Mouse (Mus musculus): ENCODE results near the gene Cdh20. TPM values are rescaled to one million over a fixed set of nuclear protein-coding genes. Genes with fewer than 3 reads are reported as not detected.

The Cdh20 gene
- total and polyA plus RNA-seq, 2 experiments: not detected

DNA sequence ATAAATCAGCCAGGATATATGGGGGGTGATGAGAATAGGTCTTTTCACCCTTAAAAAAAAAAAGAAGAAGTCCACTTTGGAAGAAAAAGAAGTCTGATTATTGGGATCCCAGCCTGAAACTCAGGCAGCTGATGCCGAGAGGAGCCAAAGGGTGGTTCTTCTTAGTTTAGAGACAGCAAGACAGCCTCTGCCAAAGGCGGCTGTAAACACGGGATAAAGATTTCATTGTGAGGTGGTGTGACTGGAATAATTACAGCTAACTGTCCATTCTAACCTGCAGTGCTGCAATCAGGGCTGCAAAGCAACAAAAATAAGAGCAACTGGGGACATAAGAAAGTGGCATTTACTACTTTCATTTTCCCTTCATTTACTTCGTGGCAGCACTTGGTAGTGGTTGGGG lies 3.6 kb downstream of the Cdh20 start:
- no peaks in the 10 kb centered on the region for H3K36me3 ChIP-seq (ENCODE audit: control insufficient read depth, insufficient read depth, low read length)
- no peak overlapping the region for H3K27ac ChIP-seq (replicated peaks; ENCODE audit: insufficient read depth, low read depth, low read length)
- no peak overlapping the region for H3K4me3 ChIP-seq (ENCODE audit: insufficient read depth, low read depth, low read length)
- no peak overlapping the region for H3K9ac ChIP-seq (ENCODE audit: low read depth, low read length)
- TF ChIP-seq CTCF (IDR thresholded peaks at IDR 0.05; ENCODE audit: low read depth, low read length): no peak
- no peak for TF ChIP-seq POLR2A (IDR thresholded peaks at IDR 0.05; ENCODE audit: extremely low read depth, insufficient read depth, low read length)
- H3K4me1 ChIP-seq (ENCODE audit: control insufficient read depth, insufficient read depth, low read length): no peaks in the 10 kb centered on the region
- DNase-seq (ENCODE audit: extremely low read depth, low read depth, low spot score): no peak
- H3K79me2 ChIP-seq (ENCODE audit: control insufficient read depth, insufficient read depth, low read length): no peaks in the 10 kb centered on the region
- peaks cover 9% of the 10 kb centered on the region for H3K27me3 ChIP-seq (ENCODE audit: control insufficient read depth, insufficient read depth, low read length)
- WGBS: 75% methylated on average over 4 of the region's 4 CpGs

DNA sequence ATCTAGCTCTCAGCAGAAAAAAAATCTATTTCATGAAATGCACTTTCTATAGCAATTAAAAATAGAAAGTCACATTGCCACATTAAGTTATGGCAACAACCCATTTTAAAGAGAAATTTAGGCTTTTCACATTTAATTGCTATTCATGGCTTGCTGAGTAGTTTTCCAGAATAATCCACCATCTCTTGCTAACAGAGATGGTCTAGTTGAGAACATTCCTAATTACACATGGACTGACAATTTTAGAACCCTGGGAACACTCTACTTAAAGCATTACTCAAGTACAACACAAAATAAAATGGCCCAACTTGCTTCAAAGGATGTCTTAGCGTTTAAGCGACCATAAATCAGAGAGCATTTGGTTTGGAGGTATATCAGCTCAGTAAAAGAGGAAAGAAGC lies 4.9 kb downstream of the Cdh20 start:
- no peaks in the 10 kb centered on the region for H3K79me2 ChIP-seq (ENCODE audit: control insufficient read depth, insufficient read depth, low read length)
- TF ChIP-seq CTCF (IDR thresholded peaks at IDR 0.05; ENCODE audit: low read depth, low read length) (no peak), POLR2A (IDR thresholded peaks at IDR 0.05; ENCODE audit: extremely low read depth, insufficient read depth, low read length) (no peak)
- 88% methylated on average over 2 of the region's 2 CpGs for WGBS
- no peak for DNase-seq (ENCODE audit: extremely low read depth, low read depth, low spot score)
- H3K9ac ChIP-seq (ENCODE audit: low read depth, low read length): no peak overlapping the region
- H3K27me3 ChIP-seq (ENCODE audit: control insufficient read depth, insufficient read depth, low read length): peaks cover 9% of the 10 kb centered on the region
- H3K36me3 ChIP-seq (ENCODE audit: control insufficient read depth, insufficient read depth, low read length): no peaks in the 10 kb centered on the region
- H3K27ac ChIP-seq (replicated peaks; ENCODE audit: insufficient read depth, low read depth, low read length): no peak overlapping the region
- H3K4me1 ChIP-seq (ENCODE audit: control insufficient read depth, insufficient read depth, low read length): no peaks in the 10 kb centered on the region
- H3K4me3 ChIP-seq (ENCODE audit: insufficient read depth, low read depth, low read length): no peak overlapping the region

DNA sequence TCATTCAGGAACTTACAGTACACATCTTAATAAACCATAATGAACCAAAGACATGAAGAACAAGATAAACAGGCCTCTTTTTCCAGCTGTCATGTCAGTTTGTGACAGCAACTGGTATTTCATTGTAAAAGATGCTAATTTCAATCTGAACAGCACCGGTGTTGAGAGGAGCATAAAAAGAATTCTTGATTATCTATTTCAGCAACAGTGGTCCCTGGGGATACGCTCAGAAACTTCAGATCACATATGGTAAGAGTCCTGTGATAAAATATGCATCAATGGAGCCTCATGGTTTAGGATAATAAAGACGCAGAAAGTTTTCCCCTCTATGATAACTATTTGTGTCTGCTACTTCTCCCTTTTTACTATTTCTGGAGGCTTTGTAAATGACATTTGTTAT lies 25.2 kb downstream of the Cdh20 start:
- Histone ChIP-seq H3K4me1 (ENCODE audit: control insufficient read depth, insufficient read depth, low read length) (no peaks in the 10 kb centered on the region), H3K4me3 (ENCODE audit: insufficient read depth, low read depth, low read length) (no peak overlapping the region), H3K27ac (replicated peaks; ENCODE audit: insufficient read depth, low read depth, low read length) (no peak overlapping the region), H3K27me3 (ENCODE audit: control insufficient read depth, insufficient read depth, low read length) (no peaks in the 10 kb centered on the region), H3K79me2 (ENCODE audit: control insufficient read depth, insufficient read depth, low read length) (no peaks in the 10 kb centered on the region), H3K9ac (ENCODE audit: low read depth, low read length) (no peak overlapping the region), H3K36me3 (ENCODE audit: control insufficient read depth, insufficient read depth, low read length) (no peaks in the 10 kb centered on the region)
- DNase-seq (ENCODE audit: extremely low read depth, low read depth, low spot score): no peak
- TF ChIP-seq CTCF (IDR thresholded peaks at IDR 0.05; ENCODE audit: low read depth, low read length) (no peak), POLR2A (IDR thresholded peaks at IDR 0.05; ENCODE audit: extremely low read depth, insufficient read depth, low read length) (no peak)
- 84% methylated on average over 3 of the region's 3 CpGs for whole genome bisulfite sequencing

DNA sequence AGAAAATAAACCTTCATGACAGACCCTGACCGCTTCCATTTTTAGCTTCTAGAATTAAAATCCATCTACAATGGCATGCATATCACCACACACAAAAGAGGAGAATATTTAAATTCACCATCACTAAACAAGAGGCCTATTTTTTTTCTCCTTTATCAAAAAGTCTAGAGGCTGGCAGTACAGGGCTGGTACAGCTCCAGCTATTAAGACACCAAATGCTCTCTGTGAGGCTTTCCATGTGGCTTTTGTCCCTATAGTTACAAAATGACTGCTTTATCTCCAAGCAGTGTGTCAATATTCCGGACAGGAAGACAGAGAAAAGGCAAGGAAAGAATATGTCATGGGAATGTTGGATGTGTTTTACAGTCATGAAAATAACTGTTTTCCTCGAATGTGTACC lies 27.8 kb downstream of the Cdh20 start:
- Histone ChIP-seq H3K27ac (replicated peaks; ENCODE audit: insufficient read depth, low read depth, low read length) (no peak overlapping the region), H3K4me3 (ENCODE audit: insufficient read depth, low read depth, low read length) (no peak overlapping the region), H3K4me1 (ENCODE audit: control insufficient read depth, insufficient read depth, low read length) (no peaks in the 10 kb centered on the region), H3K36me3 (ENCODE audit: control insufficient read depth, insufficient read depth, low read length) (no peaks in the 10 kb centered on the region), H3K79me2 (ENCODE audit: control insufficient read depth, insufficient read depth, low read length) (no peaks in the 10 kb centered on the region), H3K9ac (ENCODE audit: low read depth, low read length) (no peak overlapping the region), H3K27me3 (ENCODE audit: control insufficient read depth, insufficient read depth, low read length) (no peaks in the 10 kb centered on the region)
- WGBS: 60% methylated on average over 3 of the region's 3 CpGs
- no peak for DNase-seq (ENCODE audit: extremely low read depth, low read depth, low spot score)
- TF ChIP-seq CTCF (IDR thresholded peaks at IDR 0.05; ENCODE audit: low read depth, low read length) (no peak), POLR2A (IDR thresholded peaks at IDR 0.05; ENCODE audit: extremely low read depth, insufficient read depth, low read length) (no peak)

DNA sequence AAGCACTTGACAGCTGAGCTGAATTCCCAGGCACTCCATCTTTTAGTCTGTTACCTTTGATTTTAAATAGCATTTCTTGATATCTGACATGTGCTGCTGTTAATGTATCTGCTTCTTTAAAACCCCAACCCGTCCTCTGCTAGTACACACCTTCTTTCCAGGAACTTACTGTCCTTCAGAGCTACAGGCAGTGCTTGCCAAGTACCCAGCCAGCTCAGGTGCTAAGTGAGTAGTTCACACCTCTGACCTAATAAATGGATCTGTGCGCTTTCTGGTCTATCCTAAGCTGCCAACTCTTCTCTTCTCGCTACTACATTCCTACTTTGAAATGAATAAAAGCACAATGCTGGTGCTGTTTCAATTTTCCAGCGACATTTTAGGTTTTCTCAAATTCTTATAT lies 28.8 kb downstream of the Cdh20 start:
- no peak overlapping the region for H3K4me3 ChIP-seq (ENCODE audit: insufficient read depth, low read depth, low read length)
- WGBS: 56% methylated on average over 4 of the region's 4 CpGs
- TF ChIP-seq POLR2A (IDR thresholded peaks at IDR 0.05; ENCODE audit: extremely low read depth, insufficient read depth, low read length): no peak

DNA sequence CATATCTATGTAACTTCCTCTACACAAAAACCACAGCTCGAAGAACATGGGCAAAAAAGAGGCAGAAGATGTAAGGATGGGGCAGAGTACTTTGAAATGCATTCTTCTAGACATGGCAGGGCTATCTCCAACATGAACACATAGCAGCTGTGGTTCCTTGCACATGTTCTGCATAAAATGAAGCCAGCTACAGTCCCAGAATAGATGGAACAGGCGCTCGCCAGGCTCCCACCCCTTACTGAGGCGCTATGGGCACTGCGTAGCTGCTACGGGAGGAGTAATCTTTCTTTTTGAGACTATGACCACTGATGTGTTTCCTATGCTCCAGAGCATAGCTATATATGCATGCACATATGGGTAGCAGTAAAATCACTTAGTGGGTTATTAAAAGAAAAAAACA lies 36.4 kb downstream of the Cdh20 start:
- TF ChIP-seq CTCF (IDR thresholded peaks at IDR 0.05; ENCODE audit: low read depth, low read length): no peak
- TF ChIP-seq POLR2A (IDR thresholded peaks at IDR 0.05; ENCODE audit: extremely low read depth, insufficient read depth, low read length): no peak
- DNase-seq (ENCODE audit: extremely low read depth, low read depth, low spot score): no peak
- no peaks in the 10 kb centered on the region for H3K36me3 ChIP-seq (ENCODE audit: control insufficient read depth, insufficient read depth, low read length)
- no peaks in the 10 kb centered on the region for H3K4me1 ChIP-seq (ENCODE audit: control insufficient read depth, insufficient read depth, low read length)
- no peak overlapping the region for H3K4me3 ChIP-seq (ENCODE audit: insufficient read depth, low read depth, low read length)
- no peak overlapping the region for H3K27ac ChIP-seq (replicated peaks; ENCODE audit: insufficient read depth, low read depth, low read length)
- no peaks in the 10 kb centered on the region for H3K27me3 ChIP-seq (ENCODE audit: control insufficient read depth, insufficient read depth, low read length)
- no peaks in the 10 kb centered on the region for H3K79me2 ChIP-seq (ENCODE audit: control insufficient read depth, insufficient read depth, low read length)
- WGBS: 91% methylated on average over 6 of the region's 6 CpGs
- H3K9ac ChIP-seq (ENCODE audit: low read depth, low read length): no peak overlapping the region

More for the DNA sequence above, 28.8 kb downstream of the Cdh20 start:
- Histone ChIP-seq H3K4me1 (ENCODE audit: control insufficient read depth, insufficient read depth, low read length) (no peaks in the 10 kb centered on the region), H3K36me3 (ENCODE audit: control insufficient read depth, insufficient read depth, low read length) (no peaks in the 10 kb centered on the region), H3K27me3 (ENCODE audit: control insufficient read depth, insufficient read depth, low read length) (no peaks in the 10 kb centered on the region), H3K79me2 (ENCODE audit: control insufficient read depth, insufficient read depth, low read length) (no peaks in the 10 kb centered on the region), H3K9ac (ENCODE audit: low read depth, low read length) (no peak overlapping the region), H3K27ac (replicated peaks; ENCODE audit: insufficient read depth, low read depth, low read length) (no peak overlapping the region)
- no peak for DNase-seq (ENCODE audit: extremely low read depth, low read depth, low spot score)
